Mouse (Mus musculus) CH12.LX (cell line): Measurements from ENCODE around the gene Plekhg6.

Source experiments
- CTCF ChIP-seq, 2 experiments: IDR thresholded peaks in 1 of 2; conservative IDR thresholded peaks in 1 of 2; 2 replicates each; pipeline ENCODE4 v1.5.1; 2011 to 2012; ENCODE audit warnings: low read depth in 2 of 2, low read length in 2 of 2, improper control_type of control experiment in 1 of 2, inconsistent platforms in 1 of 2, mild to moderate bottlenecking in 1 of 2, moderate library complexity in 1 of 2
- EP300 ChIP-seq: IDR thresholded peaks from 2 replicates; pipeline ENCODE4 v1.6.1; 2011; ENCODE audit warnings: low read length, improper control_type of control experiment
- GABPA ChIP-seq: IDR thresholded peaks from 2 replicates; pipeline ENCODE4 v1.6.1; 2012; ENCODE audit warnings: low read depth, low read length, improper control_type of control experiment, inconsistent platforms; ENCODE audit not compliant: insufficient replicate concordance
- MYC ChIP-seq: IDR thresholded peaks from 2 replicates; pipeline ENCODE4 v1.6.1; 2011; ENCODE audit warnings: low read depth, mild to moderate bottlenecking, improper control_type of control experiment, low read length
- POLR2A ChIP-seq: IDR thresholded peaks from 2 replicates; pipeline ENCODE4 v1.6.1; 2011; ENCODE audit warnings: low read depth, mild to moderate bottlenecking, improper control_type of control experiment, low read length
- POLR2AphosphoS2 ChIP-seq: IDR thresholded peaks from 2 replicates; pipeline ENCODE4 v1.6.1; 2011; ENCODE audit warnings: low read depth, low read length, improper control_type of control experiment
- SIN3A ChIP-seq: IDR thresholded peaks from 2 replicates; pipeline ENCODE4 v1.6.1; 2012; ENCODE audit warnings: low read length, improper control_type of control experiment, inconsistent platforms
- UBTF ChIP-seq: IDR thresholded peaks from 2 replicates; pipeline ENCODE4 v1.6.1; 2012; ENCODE audit warnings: low read depth, mild to moderate bottlenecking, inconsistent platforms, low read length, improper control_type of control experiment, moderate library complexity
- ZMIZ1 ChIP-seq: IDR thresholded peaks from 2 replicates; pipeline ENCODE4 v1.6.1; 2012; ENCODE audit warnings: low read depth, mild to moderate bottlenecking, inconsistent platforms, low read length, improper control_type of control experiment

- no peak for TF ChIP-seq POLR2AphosphoS2
- TF ChIP-seq GABPA, result no peak
- TF ChIP-seq EP300, result no peak
- TF ChIP-seq ZMIZ1, result no peak
- no peak for TF ChIP-seq SIN3A
- TF ChIP-seq CTCF (conservative IDR thresholded peaks at IDR 0.05 in 1 of 2, IDR thresholded peaks at IDR 0.05 in 1 of 2; ENCODE audit: low read depth in 2 of 2, low read length in 2 of 2), result no peak
- TF ChIP-seq MYC, result no peak
- no peak for TF ChIP-seq POLR2A
- TF ChIP-seq UBTF, result no peak
Observed at GRCm38 (mm10) chr6:125323547-125323946, 57.0 kb downstream of the Plekhg6 start.
